Mouse (Mus musculus) cerebellum, adult 9-11 months (tissue): ENCODE measurements at regions not wholly inside any gene's neighbourhood (a gene's known extent, or its start where the extent isn't known, plus 50 kb on each side); places are given as distances from the start of the nearest gene placed in this dataset.

Experiments
- DNase-seq: peaks from one replicate; pipeline ENCODE4 v3.0.0; 2022

GRCm38 (mm10) chr16:85743022-85743421, 59.9 kb downstream of the Adamts1 start:
- DNase-seq: no peak

- DNase-seq: no peak
Measured at GRCm38 (mm10) chr16:85738606-85739195, 64.2 kb downstream of the Adamts1 start.

GRCm38 (mm10) chr16:85728026-85728425, 74.9 kb downstream of the Adamts1 start:
- DNase-seq: no peak

GRCm38 (mm10) chr16:85721968-85722367, 80.9 kb downstream of the Adamts1 start:
- DNase-seq: no peak

GRCm38 (mm10) chr16:85712291-85712690, 90.6 kb downstream of the Adamts1 start:
- no peak for DNase-seq

- DNase-seq: no peak
Measured at GRCm38 (mm10) chr16:85704254-85705020, 98.5 kb downstream of the Adamts1 start.

GRCm38 (mm10) chr16:85702889-85703480, 99.9 kb downstream of the Adamts1 start:
- DNase-seq: no peak

GRCm38 (mm10) chr16:85699329-85699728, 103.6 kb downstream of the Adamts1 start:
- no peak for DNase-seq

- no peak for DNase-seq
Measured at GRCm38 (mm10) chr16:85682721-85683120, 120.2 kb downstream of the Adamts1 start.

- DNase-seq: peak; percentile 59
Measured at GRCm38 (mm10) chr16:85680351-85680750, 122.6 kb downstream of the Adamts1 start.

GRCm38 (mm10) chr16:85678781-85679180, 124.1 kb downstream of the Adamts1 start:
- DNase-seq: no peak

GRCm38 (mm10) chr16:85678228-85678627, 124.7 kb downstream of the Adamts1 start:
- DNase-seq: no peak

GRCm38 (mm10) chr16:85677027-85677426, 123.8 kb upstream of the Cyyr1 start:
- DNase-seq: peak; percentile 7

GRCm38 (mm10) chr16:85668767-85669166, 115.6 kb upstream of the Cyyr1 start:
- no peak for DNase-seq

- DNase-seq: no peak
Measured at GRCm38 (mm10) chr16:85667790-85668189, 114.6 kb upstream of the Cyyr1 start.

- no peak for DNase-seq
Measured at GRCm38 (mm10) chr16:85649516-85649915, 96.3 kb upstream of the Cyyr1 start.

- no peak for DNase-seq
Measured at GRCm38 (mm10) chr16:85640992-85641391, 87.8 kb upstream of the Cyyr1 start.

- no peak for DNase-seq
Measured at GRCm38 (mm10) chr16:85637079-85637478, 83.9 kb upstream of the Cyyr1 start.

- DNase-seq: no peak
Measured at GRCm38 (mm10) chr16:85629738-85630137, 76.5 kb upstream of the Cyyr1 start.

GRCm38 (mm10) chr16:85624505-85624904, 71.3 kb upstream of the Cyyr1 start:
- DNase-seq: no peak

- no peak for DNase-seq
Measured at GRCm38 (mm10) chr16:85604089-85604488, 50.9 kb upstream of the Cyyr1 start.
